Mouse (Mus musculus): ENCODE measurements around the gene Tmem145. TPM values are rescaled to one million over a fixed set of nuclear protein-coding genes. Genes with fewer than 3 reads are reported as not detected.
"Not testable (repeated sequence)": the region's sequence is repeated elsewhere in the genome, so short reads cannot be mapped to it uniquely, and the experiment has no call there.

The Tmem145 gene
- 9.9 and 10.6 TPM in 2 replicates for polyA plus RNA-seq (2014; fragmentation: Nextera tagmentation; extraction: Ambion mirVana)

DNA sequence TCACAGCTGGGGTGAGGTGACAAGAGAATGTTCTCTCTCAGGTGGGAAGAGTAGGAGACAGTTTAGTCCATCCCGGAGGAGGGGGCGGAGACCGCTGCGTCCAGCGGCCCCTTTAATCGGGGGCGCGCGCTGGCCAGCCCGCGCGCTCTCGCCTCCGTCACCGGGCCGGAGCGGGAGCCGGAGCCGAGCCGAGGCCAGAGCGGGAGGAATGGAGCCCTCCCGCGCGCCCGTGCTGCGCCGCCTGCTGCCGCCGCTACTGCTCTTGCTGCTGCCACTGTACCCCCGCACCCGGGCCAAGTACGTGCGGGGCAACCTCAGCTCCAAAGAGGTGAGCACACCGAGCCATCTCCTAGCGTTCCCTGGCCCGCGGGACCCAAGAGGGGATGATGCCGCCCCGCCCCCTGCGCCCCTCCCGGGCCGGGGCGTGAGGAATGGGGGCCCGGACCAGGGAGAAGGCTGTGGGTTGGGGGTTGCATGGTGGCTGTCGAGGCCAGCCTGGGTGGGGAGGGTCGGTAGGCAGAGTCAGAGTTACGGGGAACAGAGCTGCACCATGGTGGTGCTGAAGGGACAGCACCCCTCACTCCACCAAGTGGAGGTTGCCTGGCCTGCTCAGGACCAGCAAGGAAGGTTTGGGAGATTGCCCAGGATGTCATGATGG, at the start of gene Tmem145:
Gene Tmem145, plus strand, starts transcription at position 151 of the 658 bp plus-strand sequence.
- no peaks in the 10 kb centered on the region for H3K36me3 ChIP-seq (ENCODE audit: control insufficient read depth, insufficient read depth, low read length)
- H3K4me1 ChIP-seq (replicated peaks; ENCODE audit: control insufficient read depth, insufficient read depth, low read length) = no peaks in the 10 kb centered on the region
- H3K9ac ChIP-seq (ENCODE audit: low read depth, low read length) = peak within 1 kb of the TSS; percentile 65
- DNase-seq (ENCODE audit: low spot score) (peak; percentile 83), ATAC-seq (ENCODE audit: low FRiP score) (peak; percentile 75)
- H3K27me3 ChIP-seq (ENCODE audit: control insufficient read depth, insufficient read depth, low read length) = no peaks in the 10 kb centered on the region
- no peaks in the 10 kb centered on the region for H3K9me3 ChIP-seq (ENCODE audit: control insufficient read depth, low read length)
- WGBS = 1% methylated on average over 47 of the region's 47 CpGs
- peak within 1 kb of the TSS; percentile 53 for H3K4me3 ChIP-seq (ENCODE audit: low read depth, low read length)
- peak within 1 kb of the TSS; percentile 51; the same call in 1 of the 2 replicates for H3K27ac ChIP-seq (ENCODE audit: low read depth, low read length)
- peak within 1 kb of the TSS; percentile 79 for H3K4me2 ChIP-seq (replicated peaks; ENCODE audit: low read depth, low read length)

DNA sequence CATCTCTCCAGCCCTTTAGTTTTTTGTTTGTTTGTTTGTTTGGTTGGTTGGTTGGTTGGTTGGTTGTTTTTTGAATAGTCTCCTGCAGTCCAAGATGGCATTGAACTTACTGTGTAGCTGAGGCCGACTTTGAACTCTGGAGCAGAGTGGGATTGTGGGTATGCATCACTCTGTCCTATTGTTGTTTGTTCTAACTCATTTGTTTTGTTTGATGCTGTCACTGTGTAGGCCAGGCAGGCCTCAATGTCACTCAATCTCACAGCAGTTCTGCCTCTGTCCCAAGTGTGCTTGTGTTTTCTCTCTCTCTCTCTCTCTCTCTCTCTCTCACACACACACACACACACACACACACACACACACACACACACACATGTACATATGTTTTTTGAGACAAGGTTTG, 44.0 kb upstream of the Tmem145 start:
- DNase-seq (ENCODE audit: low spot score) = no peak
- ATAC-seq (ENCODE audit: low FRiP score) = no peak
- Histone ChIP-seq H3K4me2 (replicated peaks; ENCODE audit: low read depth, low read length) (no peak overlapping the region), H3K36me3 (ENCODE audit: control insufficient read depth, insufficient read depth, low read length) (no peaks in the 10 kb centered on the region), H3K9me3 (ENCODE audit: control insufficient read depth, low read length) (no peaks in the 10 kb centered on the region), H3K4me1 (replicated peaks; ENCODE audit: control insufficient read depth, insufficient read depth, low read length) (no peaks in the 10 kb centered on the region), H3K4me3 (ENCODE audit: low read depth, low read length) (no peak overlapping the region), H3K27ac (ENCODE audit: low read depth, low read length) (no peak overlapping the region), H3K27me3 (ENCODE audit: control insufficient read depth, insufficient read depth, low read length) (no peaks in the 10 kb centered on the region), H3K9ac (ENCODE audit: low read depth, low read length) (no peak overlapping the region)
- WGBS = 76% methylated on average over 1 of the region's 1 CpGs

- no peaks in the 10 kb centered on the region for H3K9me3 ChIP-seq (ENCODE audit: control insufficient read depth, low read length)
- no peak overlapping the region for H3K4me3 ChIP-seq (ENCODE audit: low read depth, low read length)
- H3K27ac ChIP-seq (ENCODE audit: low read depth, low read length) = no peak overlapping the region
- no peaks in the 10 kb centered on the region for H3K27me3 ChIP-seq (ENCODE audit: control insufficient read depth, insufficient read depth, low read length)
- no peaks in the 10 kb centered on the region for H3K4me1 ChIP-seq (replicated peaks; ENCODE audit: control insufficient read depth, insufficient read depth, low read length)
- no peak for DNase-seq (ENCODE audit: low spot score)
- no peaks in the 10 kb centered on the region for H3K36me3 ChIP-seq (ENCODE audit: control insufficient read depth, insufficient read depth, low read length)
- no peak for ATAC-seq (ENCODE audit: low FRiP score)
- H3K9ac ChIP-seq (ENCODE audit: low read depth, low read length) = no peak overlapping the region
- H3K4me2 ChIP-seq (replicated peaks; ENCODE audit: low read depth, low read length) = no peak overlapping the region
- WGBS = 23% methylated on average over 17 of the region's 17 CpGs
Measured at GRCm38 (mm10) chr7:25263968-25264870, 41.7 kb upstream of the Tmem145 start.

DNA sequence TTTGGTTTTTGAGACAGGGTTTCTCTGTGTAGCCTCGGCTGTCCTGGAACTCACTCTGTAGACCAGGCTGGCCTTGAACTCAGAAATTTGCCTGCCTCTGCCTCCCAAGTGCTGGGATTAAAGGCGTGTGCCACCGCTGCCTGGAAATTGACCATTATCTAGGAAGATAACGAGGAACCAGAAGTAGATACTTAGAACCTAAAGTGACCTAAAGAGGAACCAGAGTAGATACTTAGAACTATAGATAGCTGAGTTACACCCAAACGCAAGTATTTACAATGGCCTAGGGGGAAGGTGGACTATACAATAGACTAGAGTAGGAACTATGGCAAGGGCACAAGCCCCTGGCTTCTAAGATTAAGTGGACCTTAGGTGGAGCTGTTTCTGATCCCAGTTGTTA, 40.2 kb upstream of the Tmem145 start:
- H3K9ac ChIP-seq (ENCODE audit: low read depth, low read length); ATAC-seq (ENCODE audit: low FRiP score); H3K36me3 ChIP-seq (ENCODE audit: control insufficient read depth, insufficient read depth, low read length); H3K9me3 ChIP-seq (ENCODE audit: control insufficient read depth, low read length); H3K4me3 ChIP-seq (ENCODE audit: low read depth, low read length); DNase-seq (ENCODE audit: low spot score); H3K4me2 ChIP-seq (replicated peaks; ENCODE audit: low read depth, low read length); H3K27me3 ChIP-seq (ENCODE audit: control insufficient read depth, insufficient read depth, low read length); H3K27ac ChIP-seq (ENCODE audit: low read depth, low read length); H3K4me1 ChIP-seq (replicated peaks; ENCODE audit: control insufficient read depth, insufficient read depth, low read length): not testable (repeated sequence)
- 90% methylated on average over 5 of the region's 5 CpGs for WGBS

DNA sequence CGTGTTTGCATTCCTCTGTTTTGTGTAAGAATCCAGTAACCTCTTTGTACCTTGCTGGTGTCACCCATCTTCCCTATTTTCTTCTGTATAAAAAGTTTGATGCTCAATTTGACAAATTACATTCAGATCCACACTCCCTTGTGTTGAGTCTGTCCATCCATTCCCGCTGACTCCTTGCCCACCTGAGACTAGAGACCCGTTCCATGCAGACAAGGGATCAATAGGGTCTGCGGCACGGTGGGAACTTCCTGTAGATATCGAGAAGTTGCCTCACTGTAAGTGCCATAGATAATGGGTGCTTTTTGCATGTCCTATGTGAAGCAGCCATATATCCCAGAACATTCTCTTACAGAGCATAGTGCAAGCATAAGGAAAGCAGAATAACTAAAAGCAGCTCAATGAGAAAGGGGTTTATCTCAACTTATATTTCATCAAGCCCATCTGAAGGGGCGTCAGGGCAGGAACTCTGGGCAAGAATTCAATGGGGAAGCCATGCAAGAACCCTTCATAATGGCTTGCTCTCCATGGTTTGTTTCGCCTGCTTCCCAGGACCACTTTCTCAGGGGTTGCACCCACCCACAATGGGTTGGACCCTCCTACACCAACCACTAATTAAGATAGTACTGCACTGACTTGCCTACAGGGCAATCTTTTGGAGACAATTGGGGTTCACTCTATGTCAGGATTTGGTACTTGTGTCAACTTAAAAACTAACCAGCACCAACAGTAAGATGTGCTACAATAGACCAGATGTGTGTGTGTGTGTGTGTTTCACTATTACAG, 39.5 kb upstream of the Tmem145 start:
- no peaks in the 10 kb centered on the region for H3K36me3 ChIP-seq (ENCODE audit: control insufficient read depth, insufficient read depth, low read length)
- peaks cover 3% of the 10 kb centered on the region for H3K4me1 ChIP-seq (replicated peaks; ENCODE audit: control insufficient read depth, insufficient read depth, low read length)
- H3K4me2 ChIP-seq (replicated peaks; ENCODE audit: low read depth, low read length) = no peak overlapping the region; the same call in 1 of the 2 replicates
- ATAC-seq (ENCODE audit: low FRiP score) (no peak), DNase-seq (ENCODE audit: low spot score) (no peak)
- no peak overlapping the region for H3K9ac ChIP-seq (ENCODE audit: low read depth, low read length)
- no peaks in the 10 kb centered on the region for H3K27me3 ChIP-seq (ENCODE audit: control insufficient read depth, insufficient read depth, low read length)
- no peak overlapping the region for H3K27ac ChIP-seq (ENCODE audit: low read depth, low read length)
- 91% methylated on average over 8 of the region's 8 CpGs for WGBS
- H3K9me3 ChIP-seq (ENCODE audit: control insufficient read depth, low read length) = no peaks in the 10 kb centered on the region
- H3K4me3 ChIP-seq (ENCODE audit: low read depth, low read length) = no peak overlapping the region

GRCm38 (mm10) chr7:25267301-25267750, 38.6 kb upstream of the Tmem145 start, which contains the start of gene Cic:
Gene Cic (plus strand): TSS chr7:25267704.
- Histone ChIP-seq H3K9ac (ENCODE audit: low read depth, low read length) (peak within 1 kb of the TSS; percentile 79), H3K27me3 (ENCODE audit: control insufficient read depth, insufficient read depth, low read length) (no peaks in the 10 kb centered on the region), H3K9me3 (ENCODE audit: control insufficient read depth, low read length) (no peaks in the 10 kb centered on the region), H3K27ac (ENCODE audit: low read depth, low read length) (peak within 1 kb of the TSS; percentile 81), H3K4me2 (replicated peaks; ENCODE audit: low read depth, low read length) (peak within 1 kb of the TSS; percentile 64), H3K4me3 (ENCODE audit: low read depth, low read length) (peak within 1 kb of the TSS; percentile 64), H3K4me1 (replicated peaks; ENCODE audit: control insufficient read depth, insufficient read depth, low read length) (peaks cover 3% of the 10 kb centered on the region), H3K36me3 (ENCODE audit: control insufficient read depth, insufficient read depth, low read length) (no peaks in the 10 kb centered on the region)
- peak; percentile 88 for ATAC-seq (ENCODE audit: low FRiP score)
- DNase-seq (ENCODE audit: low spot score) = peak; percentile 99
- WGBS = under 1% methylated on average over 29 of the region's 29 CpGs

- H3K4me1 ChIP-seq (replicated peaks; ENCODE audit: control insufficient read depth, insufficient read depth, low read length) = peaks cover 3% of the 10 kb centered on the region
- peak overlapping the region; percentile 64 for H3K4me2 ChIP-seq (replicated peaks; ENCODE audit: low read depth, low read length)
- DNase-seq (ENCODE audit: low spot score) (peak; percentile 98), ATAC-seq (ENCODE audit: low FRiP score) (peak; percentile 97)
- H3K27ac ChIP-seq (ENCODE audit: low read depth, low read length) = peak overlapping the region; percentile 81
- H3K27me3 ChIP-seq (ENCODE audit: control insufficient read depth, insufficient read depth, low read length) = no peaks in the 10 kb centered on the region
- H3K36me3 ChIP-seq (ENCODE audit: control insufficient read depth, insufficient read depth, low read length) = no peaks in the 10 kb centered on the region
- H3K9me3 ChIP-seq (ENCODE audit: control insufficient read depth, low read length) = no peaks in the 10 kb centered on the region
- WGBS = under 1% methylated on average over 33 of the region's 33 CpGs
- peak overlapping the region; percentile 64 for H3K4me3 ChIP-seq (ENCODE audit: low read depth, low read length)
- peak overlapping the region; percentile 79 for H3K9ac ChIP-seq (ENCODE audit: low read depth, low read length)
Measured at GRCm38 (mm10) chr7:25267751-25268463, 38.0 kb upstream of the Tmem145 start.

- Histone ChIP-seq H3K36me3 (ENCODE audit: control insufficient read depth, insufficient read depth, low read length) (no peaks in the 10 kb centered on the region), H3K27me3 (ENCODE audit: control insufficient read depth, insufficient read depth, low read length) (no peaks in the 10 kb centered on the region), H3K27ac (ENCODE audit: low read depth, low read length) (peak overlapping the region; percentile 79), H3K9me3 (ENCODE audit: control insufficient read depth, low read length) (no peaks in the 10 kb centered on the region), H3K4me3 (ENCODE audit: low read depth, low read length) (peak overlapping the region; percentile 64), H3K4me1 (replicated peaks; ENCODE audit: control insufficient read depth, insufficient read depth, low read length) (peaks cover 3% of the 10 kb centered on the region), H3K9ac (ENCODE audit: low read depth, low read length) (peak overlapping the region; percentile 79), H3K4me2 (replicated peaks; ENCODE audit: low read depth, low read length) (peak overlapping the region; percentile 64)
- DNase-seq (ENCODE audit: low spot score) (no peak), ATAC-seq (ENCODE audit: low FRiP score) (no peak)
- 7% methylated on average over 7 of the region's 7 CpGs for WGBS
Measured at GRCm38 (mm10) chr7:25268588-25268987, 37.3 kb upstream of the Tmem145 start.

All from hindbrain, embryonic 11.5 days (tissue).